In the genomic region with DNA sequence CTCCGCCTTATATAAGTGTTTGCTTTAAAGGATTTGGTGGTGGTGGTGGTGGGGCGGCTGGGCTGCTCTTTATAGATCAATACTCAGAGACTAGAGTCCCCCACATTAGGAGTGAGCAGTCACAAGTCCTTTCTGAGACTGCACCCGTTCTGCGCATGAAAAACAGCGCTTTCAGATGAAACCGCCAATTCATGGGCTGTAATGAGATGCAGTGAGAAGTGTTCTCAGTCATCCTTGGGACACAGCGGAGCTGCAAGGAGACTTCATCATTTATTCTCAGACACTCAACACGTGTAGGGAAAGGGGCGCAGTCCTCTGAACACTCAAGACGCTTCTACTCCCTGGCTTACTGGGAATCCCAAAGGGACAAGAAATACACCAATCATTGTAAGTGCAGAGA, we compare ENCODE assay signal across 27 mouse cellular contexts. TPM values are rescaled to one million over a fixed set of nuclear protein-coding genes. Genes with fewer than 3 reads are reported as not detected.
DNase-seq lines count a peak whose midpoint lies in the region; ATAC-seq and TF ChIP-seq lines count a peak whose summit lies in the region.
"Had no signal": no experiment of that assay in that cellular context is flagged by ENCODE, and none has a peak within 500 bp of the region (broad histone marks: within the 10 kb centered on the region; RNA-seq: fewer than 3 reads in every experiment).

No protein-coding gene starts in this region.

- H3K27me3 ChIP-seq in hindbrain, embryonic 10.5 days (ENCODE audit: insufficient read depth, poor library complexity, severe bottlenecking), result no peaks in the 10 kb centered on the region
- H3K27me3 ChIP-seq in hindbrain, embryonic 11.5 days (ENCODE audit: control insufficient read depth, insufficient read depth, low read length), result no peaks in the 10 kb centered on the region
- H3K27me3 ChIP-seq in forebrain, postnatal 0 days (ENCODE audit: insufficient read depth, low read length), result no peaks in the 10 kb centered on the region
- H3K27me3 ChIP-seq: embryonic facial prominence, embryonic 13.5 days; heart, embryonic 12.5 days; intestine, embryonic 15.5 days; liver, embryonic 15.5 days had no signal

- no peak overlapping the region for H3K4me2 ChIP-seq in hindbrain, embryonic 11.5 days (replicated peaks; ENCODE audit: low read depth, low read length)
- no peak overlapping the region for H3K4me2 ChIP-seq in forebrain, postnatal 0 days (ENCODE audit: low read depth)
- H3K4me2 ChIP-seq: embryonic facial prominence, embryonic 13.5 days; heart, embryonic 12.5 days; hindbrain, embryonic 14.5 days; intestine, embryonic 15.5 days; liver, embryonic 15.5 days had no signal

- H3K4me3 ChIP-seq in hindbrain, embryonic 10.5 days, result no peak overlapping the region
- no peak overlapping the region for H3K4me3 ChIP-seq in hindbrain, embryonic 11.5 days (ENCODE audit: low read depth, low read length)
- H3K4me3 ChIP-seq in forebrain, postnatal 0 days (ENCODE audit: low read depth, low read length), result no peak overlapping the region
- H3K4me3 ChIP-seq: embryonic facial prominence, embryonic 13.5 days; erythroblast, embryonic 14.5 days; heart, embryonic 12.5 days; intestine, embryonic 15.5 days; limb, embryonic 10.5 days; liver, embryonic 15.5 days had no signal

- H3K4me1 ChIP-seq in hindbrain, embryonic 10.5 days (replicated peaks), result peaks cover 4% of the 10 kb centered on the region; the same call in 1 of the 2 replicates
- no peaks in the 10 kb centered on the region for H3K4me1 ChIP-seq in hindbrain, embryonic 11.5 days (replicated peaks; ENCODE audit: control insufficient read depth, insufficient read depth, low read length)
- no peaks in the 10 kb centered on the region for H3K4me1 ChIP-seq in forebrain, postnatal 0 days (ENCODE audit: insufficient read depth)
- H3K4me1 ChIP-seq: embryonic facial prominence, embryonic 13.5 days; liver, embryonic 15.5 days had no signal

- no peak overlapping the region for H3K9ac ChIP-seq in hindbrain, embryonic 11.5 days (ENCODE audit: low read depth, low read length)
- H3K9ac ChIP-seq in forebrain, postnatal 0 days, result no peak overlapping the region
- H3K9ac ChIP-seq: embryonic facial prominence, embryonic 13.5 days; heart, embryonic 12.5 days; hindbrain, embryonic 14.5 days; intestine, embryonic 15.5 days; liver, embryonic 15.5 days had no signal

- ATAC-seq in hindbrain, embryonic 11.5 days (ENCODE audit: low FRiP score), result no peak
- ATAC-seq in forebrain, postnatal 0 days, result peak; percentile 47
- ATAC-seq: activated CD4-positive, CD25-positive, alpha-beta regulatory T cell, adult 4 months; intestine, embryonic 15.5 days had no signal

- DNase-seq in hindbrain, embryonic 10.5 days (ENCODE audit: low spot score), result no peak
- no peak for DNase-seq in hindbrain, embryonic 11.5 days (ENCODE audit: low spot score)
- DNase-seq in left cerebral cortex, postnatal 25 days (ENCODE audit: low spot score in 2 of 2), result peak; percentile 18 to 73
- no peak for DNase-seq in left cerebral cortex, adult 11 months (ENCODE audit: low spot score)
- DNase-seq in right cerebral cortex, adult 18-20 months, result peak; percentile 47
- no peak for DNase-seq in right cerebral cortex, postnatal 14 days
- DNase-seq in forebrain, postnatal 0 days, result peak; percentile 21
- DNase-seq in cerebellum, postnatal 4 days (ENCODE audit: low spot score in 2 of 2), result no peak
- DNase-seq: adrenal gland, adult 8-10 months; cerebellum, postnatal 25 days; embryo, embryonic 11 days; gastrocnemius, postnatal 25 days; heart, adult 18-20 months; heart, postnatal 10 days; kidney, adult 8-10 months; kidney, postnatal 10 days; liver; thymus, postnatal 25 days had no signal

- no peaks in the 10 kb centered on the region for H3K9me3 ChIP-seq in hindbrain, embryonic 10.5 days
- H3K9me3 ChIP-seq in hindbrain, embryonic 11.5 days (ENCODE audit: control insufficient read depth, low read length), result no peaks in the 10 kb centered on the region
- no peaks in the 10 kb centered on the region for H3K9me3 ChIP-seq in forebrain, postnatal 0 days (ENCODE audit: low read length)
- H3K9me3 ChIP-seq: embryonic facial prominence, embryonic 13.5 days; heart, embryonic 12.5 days; intestine, embryonic 15.5 days; limb, embryonic 10.5 days; liver, embryonic 15.5 days had no signal

- H3K36me3 ChIP-seq in hindbrain, embryonic 10.5 days, result peaks cover 46% of the 10 kb centered on the region
- no peaks in the 10 kb centered on the region for H3K36me3 ChIP-seq in hindbrain, embryonic 11.5 days (ENCODE audit: control insufficient read depth, insufficient read depth, low read length)
- H3K36me3 ChIP-seq in forebrain, postnatal 0 days (ENCODE audit: insufficient read depth), result peaks cover 41% of the 10 kb centered on the region
- H3K36me3 ChIP-seq: intestine, embryonic 15.5 days had no signal

- intact Hi-C loops in left cerebral cortex, postnatal 25 days (cut with DNase I), result no loop called here

- H3K27ac ChIP-seq in hindbrain, embryonic 10.5 days, result 0 out of 2 replicates have a peak overlapping the region, but pooled peaks have one; percentile 16
- H3K27ac ChIP-seq in hindbrain, embryonic 11.5 days (ENCODE audit: low read depth, low read length), result no peak overlapping the region
- no peak overlapping the region for H3K27ac ChIP-seq in forebrain, postnatal 0 days (ENCODE audit: low read depth, low read length)
- H3K27ac ChIP-seq: embryonic facial prominence, embryonic 13.5 days; hindbrain, embryonic 14.5 days; intestine, embryonic 15.5 days; limb, embryonic 10.5 days; liver, embryonic 15.5 days; macrophage had no signal

- no peak for TF ChIP-seq CTCF in forebrain, postnatal 0 days (IDR thresholded peaks at IDR 0.05; ENCODE audit: low read depth)

- 88% methylated on average over 10 of the region's 10 CpGs for WGBS in hindbrain, embryonic 10.5 days
- WGBS in hindbrain, embryonic 11.5 days, result 91% methylated on average over 10 of the region's 10 CpGs
- 60% methylated on average over 10 of the region's 10 CpGs for WGBS in forebrain, postnatal 0 days

RNA-seq across cellular contexts. Expression of a gene that starts 50.6 kb away (rescaled TPM):
- polyA plus RNA-seq in hindbrain, embryonic 10.5 days (2016; fragmentation: Nextera tagmentation; extraction: Ambion mirVana), result 14.4 and 16.3 TPM in 2 replicates
- polyA plus RNA-seq in hindbrain, embryonic 11.5 days (2014; fragmentation: Nextera tagmentation; extraction: Ambion mirVana), result 15.1 and 17.2 TPM in 2 replicates
- 10 to 100 TPM; 39.5 to 41.8 TPM for total RNA-seq in left cerebral cortex, postnatal 25 days (2021)
- 32.8 and 39.3 TPM in 2 replicates for total RNA-seq in forebrain, postnatal 0 days (2014; rRNA removed)
- 12.8 and 15.8 TPM in 2 replicates for polyA plus RNA-seq in forebrain, postnatal 0 days (2015; fragmentation: Nextera tagmentation; extraction: Ambion mirVana)

RNA-seq across cellular contexts. Expression of a gene that starts 50.7 kb away (rescaled TPM):
- polyA plus RNA-seq in hindbrain, embryonic 10.5 days (2016; fragmentation: Nextera tagmentation; extraction: Ambion mirVana), result 34.9 and 42.1 TPM in 2 replicates
- 39.3 and 44.5 TPM in 2 replicates for polyA plus RNA-seq in hindbrain, embryonic 11.5 days (2014; fragmentation: Nextera tagmentation; extraction: Ambion mirVana)
- 10 to 100 TPM; 22.0 to 22.4 TPM for total RNA-seq in left cerebral cortex, postnatal 25 days (2021)
- 45.7 and 46.7 TPM in 2 replicates for total RNA-seq in forebrain, postnatal 0 days (2014; rRNA removed)
- polyA plus RNA-seq in forebrain, postnatal 0 days (2015; fragmentation: Nextera tagmentation; extraction: Ambion mirVana), result 28.4 and 37.0 TPM in 2 replicates

Comparison
In these comparisons a context has a peak if more than half of its experiments do, and no peak if none do; other contexts are left out.
1. DNase-seq: peak in left cerebral cortex, postnatal 25 days (2 of 2), right cerebral cortex, adult 18-20 months (single experiment) and forebrain, postnatal 0 days (single experiment); none in hindbrain, embryonic 10.5 days (single experiment), hindbrain, embryonic 11.5 days (single experiment), left cerebral cortex, adult 11 months (single experiment), right cerebral cortex, postnatal 14 days (single experiment) and cerebellum, postnatal 4 days (0 of 2).